Mouse (Mus musculus): ENCODE results near the gene Rora. TPM values are rescaled to one million over a fixed set of nuclear protein-coding genes. Genes with fewer than 3 reads are reported as not detected.

Gene Rora
- polyA plus RNA-seq, 1 experiment = 0.06 TPM

DNA sequence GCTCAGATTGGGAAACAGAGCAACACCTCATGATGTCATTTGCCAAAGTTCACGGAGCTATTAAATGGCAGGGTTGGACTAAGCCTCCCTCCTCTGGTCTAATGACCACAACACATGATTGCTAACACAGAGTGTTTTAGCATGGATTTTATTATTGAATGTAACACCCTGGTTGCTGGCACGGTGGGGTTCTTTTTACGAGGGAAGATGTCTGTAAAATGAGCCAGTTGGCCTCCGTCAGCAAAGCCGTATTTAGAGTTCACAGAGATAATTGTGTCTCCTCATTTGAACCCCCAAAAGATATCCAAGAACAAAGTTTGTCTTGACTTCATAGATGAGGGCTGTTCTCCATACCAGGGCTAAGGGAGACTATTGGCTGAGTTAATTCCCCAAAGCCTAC is 398.3 kb downstream of the Rora start:
- TF ChIP-seq MYOG (IDR thresholded peaks at IDR 0.05; ENCODE audit: control insufficient read depth, extremely low read depth, insufficient read length) = no peak
- no peak for TF ChIP-seq MYOD1 (IDR thresholded peaks at IDR 0.05; ENCODE audit: control insufficient read depth, insufficient read length, low read depth)
- TF ChIP-seq CTCF (IDR thresholded peaks at IDR 0.05; ENCODE audit: control insufficient read depth, insufficient read depth, insufficient read length) = no peak
- TF ChIP-seq CEBPB (IDR thresholded peaks at IDR 0.05; ENCODE audit: low read depth) = no peak
- no peak for TF ChIP-seq MAX (IDR thresholded peaks at IDR 0.05)
- Histone ChIP-seq H3K79me2 (ENCODE audit: control insufficient read depth, insufficient read depth) (no peaks in the 10 kb centered on the region), H3ac (ENCODE audit: control insufficient read depth, insufficient read length, low read depth) (no peak overlapping the region), H3K79me3 (ENCODE audit: low read depth) (no peaks in the 10 kb centered on the region), H3K27me3 (ENCODE audit: control insufficient read depth, insufficient read depth, insufficient read length) (no peaks in the 10 kb centered on the region), H3K4me3 (ENCODE audit: insufficient read depth, poor library complexity, severe bottlenecking) (no peak overlapping the region), H3K36me3 (ENCODE audit: control insufficient read depth, insufficient read depth) (no peaks in the 10 kb centered on the region)

DNA sequence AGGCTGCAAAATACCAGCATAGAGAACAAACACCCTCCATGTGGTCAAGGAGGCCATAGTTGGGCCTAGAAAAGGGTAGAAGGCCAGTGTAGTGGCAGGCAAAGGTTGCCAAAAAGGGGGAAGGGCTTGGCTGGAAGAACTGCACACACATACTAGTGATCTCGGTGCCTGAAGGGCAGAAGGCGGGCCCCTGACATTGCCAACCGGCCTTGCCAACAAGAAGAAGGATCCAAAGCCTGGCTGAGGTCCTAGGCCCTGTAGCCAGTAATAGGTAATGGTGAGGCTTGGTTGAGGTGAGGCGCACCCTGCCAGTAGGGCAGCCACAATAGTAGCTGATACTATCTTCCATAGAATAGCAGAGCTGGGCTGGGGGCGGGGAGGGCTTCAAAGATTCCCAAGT is 401.7 kb downstream of the Rora start:
- Histone ChIP-seq H3K79me2 (ENCODE audit: control insufficient read depth, insufficient read depth) (no peaks in the 10 kb centered on the region), H3ac (ENCODE audit: control insufficient read depth, insufficient read length, low read depth) (no peak overlapping the region), H3K27me3 (ENCODE audit: control insufficient read depth, insufficient read depth, insufficient read length) (no peaks in the 10 kb centered on the region), H3K36me3 (ENCODE audit: control insufficient read depth, insufficient read depth) (no peaks in the 10 kb centered on the region), H3K79me3 (ENCODE audit: low read depth) (no peaks in the 10 kb centered on the region), H3K4me3 (ENCODE audit: insufficient read depth, poor library complexity, severe bottlenecking) (no peak overlapping the region)
- TF ChIP-seq MYOD1 (IDR thresholded peaks at IDR 0.05; ENCODE audit: control insufficient read depth, insufficient read length, low read depth) (no peak), CTCF (IDR thresholded peaks at IDR 0.05; ENCODE audit: control insufficient read depth, insufficient read depth, insufficient read length) (no peak), MAX (IDR thresholded peaks at IDR 0.05) (no peak)

DNA sequence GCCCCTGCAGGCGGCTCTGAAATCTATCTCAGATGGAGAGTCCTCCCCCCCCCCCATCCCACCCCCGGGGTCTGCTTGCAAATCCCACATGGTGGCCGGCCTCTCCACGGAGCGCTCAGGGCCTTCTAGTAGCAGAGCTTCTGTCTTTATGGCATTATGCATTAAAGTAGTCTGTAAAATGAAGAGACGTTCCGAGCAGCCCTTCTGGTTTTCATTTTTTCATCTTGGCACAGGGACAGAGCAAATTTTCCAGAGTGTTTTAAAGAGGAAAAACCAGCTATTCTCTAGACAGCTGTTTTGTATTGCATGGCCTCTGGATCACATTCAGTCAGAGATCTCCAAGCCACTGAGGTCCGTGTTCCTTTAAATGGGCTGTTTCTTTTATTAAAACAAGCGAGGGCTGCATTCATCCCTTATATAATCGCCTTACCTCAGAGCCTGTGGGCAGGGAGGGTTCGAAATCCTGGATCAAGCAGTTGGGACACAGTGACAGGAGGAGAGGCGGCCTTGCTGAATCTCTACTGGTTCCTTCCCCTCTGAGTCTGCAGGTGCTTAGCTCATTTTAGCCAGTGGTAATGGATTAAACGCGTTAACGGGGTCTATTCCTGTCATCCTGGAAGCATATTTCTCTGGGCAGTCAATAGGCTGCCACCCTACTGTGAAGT is 417.7 kb downstream of the Rora start:
- no peak overlapping the region for H3ac ChIP-seq (ENCODE audit: control insufficient read depth, insufficient read length, low read depth)

DNA sequence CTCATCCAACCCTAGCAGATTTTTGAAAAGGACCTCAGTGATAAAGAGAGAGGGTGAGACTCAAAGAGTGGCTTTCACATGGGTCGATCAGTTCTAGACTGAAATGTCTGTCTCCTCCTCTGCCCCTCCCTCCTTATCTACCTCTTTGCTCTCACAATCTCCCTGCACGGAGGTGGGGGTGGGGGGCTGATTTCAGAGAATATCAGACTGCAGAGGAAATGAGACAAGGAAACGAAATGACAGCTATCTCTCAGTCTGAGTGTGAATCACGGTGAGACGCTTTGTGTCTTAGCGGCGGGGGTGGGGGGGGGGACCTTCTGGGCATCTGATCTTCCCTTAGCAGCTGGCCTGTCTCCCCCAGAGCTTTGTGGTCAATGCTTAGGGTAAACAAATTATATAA is 419.7 kb downstream of the Rora start:
- no peaks in the 10 kb centered on the region for H3K79me2 ChIP-seq (ENCODE audit: control insufficient read depth, insufficient read depth)
- TF ChIP-seq CTCF (IDR thresholded peaks at IDR 0.05; ENCODE audit: control insufficient read depth, insufficient read depth, insufficient read length) (no peak), MYOD1 (IDR thresholded peaks at IDR 0.05; ENCODE audit: control insufficient read depth, insufficient read length, low read depth) (no peak), CEBPB (IDR thresholded peaks at IDR 0.05; ENCODE audit: low read depth) (no peak), FOSL1 (IDR thresholded peaks at IDR 0.05; ENCODE audit: insufficient read depth, low read length, poor library complexity, severe bottlenecking) (no peak), MAX (IDR thresholded peaks at IDR 0.05) (no peak), MYOG (IDR thresholded peaks at IDR 0.05; ENCODE audit: control insufficient read depth, extremely low read depth, insufficient read length) (no peak), USF1 (IDR thresholded peaks at IDR 0.05; ENCODE audit: low read depth) (no peak)
- no peak overlapping the region for H3ac ChIP-seq (ENCODE audit: control insufficient read depth, insufficient read length, low read depth)
- no peaks in the 10 kb centered on the region for H3K79me3 ChIP-seq (ENCODE audit: low read depth)
- H3K36me3 ChIP-seq (ENCODE audit: control insufficient read depth, insufficient read depth) = no peaks in the 10 kb centered on the region
- H3K27me3 ChIP-seq (ENCODE audit: control insufficient read depth, insufficient read depth, insufficient read length) = peaks cover 7% of the 10 kb centered on the region
- no peak overlapping the region for H3K4me3 ChIP-seq (ENCODE audit: insufficient read depth, poor library complexity, severe bottlenecking)

More for the DNA sequence above, 417.7 kb downstream of the Rora start:
- peaks cover 7% of the 10 kb centered on the region for H3K27me3 ChIP-seq (ENCODE audit: control insufficient read depth, insufficient read depth, insufficient read length)
- no peaks in the 10 kb centered on the region for H3K36me3 ChIP-seq (ENCODE audit: control insufficient read depth, insufficient read depth)
- no peaks in the 10 kb centered on the region for H3K79me3 ChIP-seq (ENCODE audit: low read depth)
- TF ChIP-seq MYOG (IDR thresholded peaks at IDR 0.05; ENCODE audit: control insufficient read depth, extremely low read depth, insufficient read length) (no peak), USF1 (IDR thresholded peaks at IDR 0.05; ENCODE audit: low read depth) (no peak), CEBPB (IDR thresholded peaks at IDR 0.05; ENCODE audit: low read depth) (no peak), MAX (IDR thresholded peaks at IDR 0.05) (no peak), CTCF (IDR thresholded peaks at IDR 0.05; ENCODE audit: control insufficient read depth, insufficient read depth, insufficient read length) (no peak), FOSL1 (IDR thresholded peaks at IDR 0.05; ENCODE audit: insufficient read depth, low read length, poor library complexity, severe bottlenecking) (no peak), MYOD1 (IDR thresholded peaks at IDR 0.05; ENCODE audit: control insufficient read depth, insufficient read length, low read depth) (no peak)
- no peak overlapping the region for H3K4me3 ChIP-seq (ENCODE audit: insufficient read depth, poor library complexity, severe bottlenecking)
- H3K79me2 ChIP-seq (ENCODE audit: control insufficient read depth, insufficient read depth) = no peaks in the 10 kb centered on the region

DNA sequence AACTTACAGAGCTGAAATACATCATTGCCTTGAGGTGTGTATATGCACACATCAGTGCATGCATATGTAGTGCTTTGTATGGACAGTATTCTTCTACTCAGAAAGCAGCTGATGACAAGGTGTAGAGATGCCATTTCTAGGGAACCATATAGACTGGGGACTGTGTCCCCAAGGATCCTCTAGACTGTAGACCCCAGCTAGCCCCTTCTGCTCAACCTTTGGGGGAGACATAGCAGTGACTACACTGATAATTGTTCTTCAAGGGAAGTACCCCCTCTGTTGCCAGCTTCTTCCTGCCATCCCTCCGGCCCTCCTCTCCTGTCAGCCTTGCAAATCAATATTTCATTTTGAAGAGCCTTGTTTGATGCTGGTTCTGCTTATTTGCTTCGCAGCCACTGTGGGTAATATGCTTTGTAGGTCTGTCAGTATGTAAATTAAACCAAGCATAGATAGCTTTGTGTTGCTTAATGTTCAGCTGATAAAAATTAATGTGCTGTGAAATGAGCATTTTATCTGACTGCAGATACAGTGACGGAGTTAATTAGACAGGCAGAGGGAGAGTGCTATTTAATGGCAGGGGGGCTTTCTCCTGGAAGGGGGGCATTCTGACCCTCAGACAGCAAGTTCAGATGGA is 430.6 kb downstream of the Rora start:
- no peaks in the 10 kb centered on the region for H3K36me3 ChIP-seq (ENCODE audit: control insufficient read depth, insufficient read depth)
- H3K79me2 ChIP-seq (ENCODE audit: control insufficient read depth, insufficient read depth) = no peaks in the 10 kb centered on the region
- no peak overlapping the region for H3ac ChIP-seq (ENCODE audit: control insufficient read depth, insufficient read length, low read depth)
- no peaks in the 10 kb centered on the region for H3K79me3 ChIP-seq (ENCODE audit: low read depth)
- H3K4me3 ChIP-seq (ENCODE audit: insufficient read depth, poor library complexity, severe bottlenecking) = no peak overlapping the region
- TF ChIP-seq MAX (IDR thresholded peaks at IDR 0.05) = no peak
- no peak for TF ChIP-seq MYOD1 (IDR thresholded peaks at IDR 0.05; ENCODE audit: control insufficient read depth, insufficient read length, low read depth)
- TF ChIP-seq USF1 (IDR thresholded peaks at IDR 0.05; ENCODE audit: low read depth) = no peak
- TF ChIP-seq FOSL1 (IDR thresholded peaks at IDR 0.05; ENCODE audit: insufficient read depth, low read length, poor library complexity, severe bottlenecking) = no peak
- TF ChIP-seq CTCF (IDR thresholded peaks at IDR 0.05; ENCODE audit: control insufficient read depth, insufficient read depth, insufficient read length) = no peak
- no peak for TF ChIP-seq MYOG (IDR thresholded peaks at IDR 0.05; ENCODE audit: control insufficient read depth, extremely low read depth, insufficient read length)
- TF ChIP-seq CEBPB (IDR thresholded peaks at IDR 0.05; ENCODE audit: low read depth) = no peak
- no peaks in the 10 kb centered on the region for H3K27me3 ChIP-seq (ENCODE audit: control insufficient read depth, insufficient read depth, insufficient read length)
